Mouse (Mus musculus): ENCODE measurements at regions not wholly inside any gene's neighbourhood (a gene's known extent, or its start where the extent isn't known, plus 50 kb on each side); places are given as distances from the start of the nearest gene placed in this dataset.

DNA sequence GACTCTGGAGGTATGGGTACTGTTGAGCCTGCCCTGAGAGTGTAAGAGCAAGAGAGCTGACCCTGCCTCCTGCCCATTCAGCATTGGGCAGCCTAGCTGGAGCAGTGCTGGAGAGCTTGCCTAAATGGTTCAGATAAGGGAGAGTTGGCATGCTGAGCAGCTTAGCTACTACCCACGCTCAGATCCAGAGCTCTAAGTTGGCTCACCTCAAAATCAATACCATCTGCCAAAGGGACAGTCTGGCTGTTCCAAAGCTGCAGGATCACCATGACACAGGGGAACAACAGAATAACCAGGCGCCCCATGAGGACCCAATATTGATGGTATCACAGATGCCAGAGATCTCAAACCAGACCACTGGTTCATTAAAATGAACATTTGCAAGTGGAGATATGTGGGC lies 152.9 kb downstream of the Phf3 start:
- no peak for TF ChIP-seq CTCF (IDR thresholded peaks at IDR 0.05; ENCODE audit: low read depth)
- no peak for TF ChIP-seq EP300 (IDR thresholded peaks at IDR 0.05; ENCODE audit: low read depth)

Data from liver, postnatal 0 days (tissue).